Mouse (Mus musculus) heart, embryonic 12.5 days (tissue): ENCODE measurements at regions not wholly inside any gene's neighbourhood (a gene's known extent, or its start where the extent isn't known, plus 50 kb on each side); places are given as distances from the start of the nearest gene placed in this dataset.
"Not testable (repeated sequence)": the region's sequence is repeated elsewhere in the genome, so short reads cannot be mapped to it uniquely, and the experiment has no call there.

Experiments
- ATAC-seq: fragments of 200-750 bp; cut with Nextera tagmentation; 2 replicates; pipeline ENCODE4 v1.8.0; 2017; ENCODE audit warnings: moderate TSS enrichment, moderate library complexity; ENCODE audit not compliant: insufficient number of reproducible peaks, low FRiP score
- H3K27ac ChIP-seq: fragments of 300-500 bp; sonication (generic); 2 replicates; pipeline ENCODE4 v1.5.1; 2016; ENCODE audit warnings: mild to moderate bottlenecking, moderate library complexity; ENCODE audit not compliant: poor library complexity, severe bottlenecking
- H3K27me3 ChIP-seq: fragments of 300-500 bp; sonication (generic); replicated peaks from 2 replicates; pipeline ENCODE4 v1.6.1; 2016; ENCODE audit warnings: mild to moderate bottlenecking, moderate library complexity
- H3K36me3 ChIP-seq: fragments of 300-500 bp; sonication (generic); 2 replicates; pipeline ENCODE4 v1.6.1; 2016; ENCODE audit warnings: mild to moderate bottlenecking, moderate library complexity
- H3K4me1 ChIP-seq: fragments of 300-500 bp; sonication (generic); replicated peaks from 2 replicates; pipeline ENCODE4 v1.6.1; 2016; ENCODE audit warnings: mild to moderate bottlenecking
- H3K4me2 ChIP-seq: fragments of 300-500 bp; sonication (generic); 2 replicates; pipeline ENCODE4 v1.6.1; 2016; ENCODE audit warnings: mild to moderate bottlenecking, moderate library complexity
- H3K4me3 ChIP-seq: fragments of 300-500 bp; sonication (generic); 2 replicates; pipeline ENCODE4 v1.5.1; 2016; ENCODE audit warnings: mild to moderate bottlenecking
- H3K9ac ChIP-seq: fragments of 300-500 bp; sonication (generic); 2 replicates; pipeline ENCODE4 v1.6.1; 2016; ENCODE audit warnings: mild to moderate bottlenecking, moderate library complexity
- H3K9me3 ChIP-seq: fragments of 300-500 bp; sonication (generic); replicated peaks from 2 replicates; pipeline ENCODE4 v1.6.1; 2016; ENCODE audit warnings: mild to moderate bottlenecking, moderate library complexity
- WGBS: fragments of 180-500 bp; shearing (Covaris S2); methylation state at CpG from one replicate; pipeline ENCODE4 v1.1.7; 2016; 5-methylcytosine and 5-hydroxymethylcytosine counted together

DNA sequence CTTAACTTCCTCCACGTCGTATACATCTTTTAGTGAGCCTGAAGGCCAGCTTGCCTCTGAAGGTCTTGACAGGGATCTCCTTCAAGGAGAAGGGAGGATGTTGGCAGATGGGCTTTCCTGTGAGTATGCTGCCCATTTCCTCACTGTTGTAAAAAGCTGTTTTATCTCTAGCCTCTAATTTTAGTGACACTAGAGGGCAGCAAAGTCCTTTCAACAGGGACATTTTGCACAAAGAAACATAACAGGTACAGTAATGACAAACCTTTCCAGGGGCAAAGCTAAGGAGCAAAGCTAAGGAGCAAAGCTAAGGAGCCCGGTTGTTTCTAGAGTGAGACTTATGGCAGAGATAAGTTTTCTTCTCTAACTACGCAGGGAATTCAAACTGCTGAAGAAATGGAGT, 59.0 kb upstream of the Kbtbd8 start:
- no peak overlapping the region for H3K4me2 ChIP-seq
- H3K4me3 ChIP-seq: no peak overlapping the region
- no peak for ATAC-seq
- no peaks in the 10 kb centered on the region for H3K36me3 ChIP-seq
- no peaks in the 10 kb centered on the region for H3K27me3 ChIP-seq
- no peak overlapping the region for H3K27ac ChIP-seq
- WGBS: 34% methylated on average over 4 of the region's 4 CpGs
- H3K4me1 ChIP-seq: no peaks in the 10 kb centered on the region
- H3K9ac ChIP-seq: no peak overlapping the region
- no peaks in the 10 kb centered on the region for H3K9me3 ChIP-seq

DNA sequence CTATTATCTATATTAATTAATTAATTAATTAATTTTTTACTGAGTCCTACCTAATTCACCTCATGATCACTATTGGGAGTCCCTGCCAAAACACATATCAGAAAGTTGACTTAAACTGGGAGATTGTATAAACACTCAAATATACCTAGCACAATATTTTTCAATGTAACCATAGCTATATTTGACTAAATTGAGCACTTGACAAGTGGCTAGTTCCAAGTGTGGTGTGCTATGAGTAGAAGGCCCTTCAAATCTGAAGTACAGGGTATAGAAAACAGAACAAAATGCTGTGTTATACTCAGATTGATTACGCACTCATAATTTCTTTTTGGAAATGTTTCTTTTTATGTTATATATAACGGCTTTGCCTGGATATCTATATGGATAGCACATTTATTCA, 60.8 kb upstream of the Kbtbd8 start:
- Histone ChIP-seq H3K9me3 (no peaks in the 10 kb centered on the region), H3K4me3 (no peak overlapping the region), H3K27ac (no peak overlapping the region), H3K27me3 (no peaks in the 10 kb centered on the region), H3K36me3 (no peaks in the 10 kb centered on the region), H3K4me2 (no peak overlapping the region), H3K4me1 (no peaks in the 10 kb centered on the region), H3K9ac (no peak overlapping the region)
- ATAC-seq: no peak
- WGBS: 87% methylated on average over 2 of the region's 2 CpGs

DNA sequence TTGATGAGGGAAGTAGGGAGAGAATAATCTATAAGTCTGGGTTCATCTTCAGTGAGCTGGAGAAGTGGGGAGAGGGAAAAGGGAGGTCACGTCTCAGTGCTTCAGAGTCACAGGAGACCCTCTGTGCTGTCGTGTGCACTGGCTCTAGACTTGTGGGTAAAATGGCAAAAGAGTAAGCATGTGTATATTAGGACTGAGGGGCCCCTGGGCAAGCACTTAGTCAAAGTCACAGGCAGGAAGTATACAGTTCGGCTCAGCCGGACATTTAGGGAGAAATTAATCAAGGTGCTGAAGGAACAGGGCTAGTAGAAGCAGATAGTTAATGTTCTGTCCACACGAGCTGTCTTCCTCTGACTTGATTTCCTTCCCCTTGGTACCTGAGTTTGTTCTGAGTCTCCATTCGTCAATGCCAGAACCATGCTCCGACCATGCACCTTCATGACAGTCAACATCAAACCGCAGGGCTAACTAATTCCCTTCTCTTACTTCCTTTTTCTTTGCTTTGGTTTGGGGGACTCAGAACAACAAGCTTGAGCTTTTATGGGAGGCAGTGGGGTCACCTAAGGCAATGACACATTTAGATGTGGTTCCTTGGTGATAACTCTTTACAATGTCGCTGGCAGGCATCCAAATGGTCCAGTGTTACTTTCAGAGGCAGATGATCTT, 63.2 kb upstream of the Kbtbd8 start:
- Histone ChIP-seq H3K4me2 (no peak overlapping the region), H3K9ac (no peak overlapping the region), H3K9me3 (no peaks in the 10 kb centered on the region), H3K4me1 (no peaks in the 10 kb centered on the region), H3K4me3 (no peak overlapping the region), H3K27me3 (no peaks in the 10 kb centered on the region), H3K27ac (no peak overlapping the region), H3K36me3 (no peaks in the 10 kb centered on the region)
- WGBS: 61% methylated on average over 9 of the region's 9 CpGs
- no peak for ATAC-seq

DNA sequence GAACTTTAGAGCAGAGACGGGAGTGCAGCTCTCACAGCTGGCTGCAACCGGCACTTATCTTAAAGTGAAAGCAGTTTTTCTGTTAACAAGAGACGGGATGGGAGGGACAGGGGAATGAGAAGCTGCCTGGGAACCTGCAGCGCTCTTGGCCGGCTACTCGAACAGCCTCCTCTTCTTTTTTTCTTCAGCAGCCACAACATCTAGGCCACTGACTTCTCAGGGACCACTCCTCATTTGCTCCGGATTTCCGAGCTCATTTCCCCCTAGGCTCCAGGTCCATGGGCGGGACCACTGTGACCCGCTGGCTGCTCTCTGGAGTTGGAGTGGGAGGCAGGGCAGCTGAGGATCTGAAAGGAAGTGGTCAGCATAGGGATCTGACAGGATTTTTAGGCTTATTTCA, 75.7 kb upstream of the Kbtbd8 start:
- not testable (repeated sequence) for H3K27me3 ChIP-seq, H3K27ac ChIP-seq, H3K9ac ChIP-seq, H3K36me3 ChIP-seq, ATAC-seq, H3K9me3 ChIP-seq, H3K4me1 ChIP-seq
- 15% methylated on average over 7 of the region's 10 CpGs for WGBS
- Histone ChIP-seq H3K4me2 (peak overlapping the region; percentile 52), H3K4me3 (0 out of 2 replicates have a peak overlapping the region, but pooled peaks have one; percentile 22)

DNA sequence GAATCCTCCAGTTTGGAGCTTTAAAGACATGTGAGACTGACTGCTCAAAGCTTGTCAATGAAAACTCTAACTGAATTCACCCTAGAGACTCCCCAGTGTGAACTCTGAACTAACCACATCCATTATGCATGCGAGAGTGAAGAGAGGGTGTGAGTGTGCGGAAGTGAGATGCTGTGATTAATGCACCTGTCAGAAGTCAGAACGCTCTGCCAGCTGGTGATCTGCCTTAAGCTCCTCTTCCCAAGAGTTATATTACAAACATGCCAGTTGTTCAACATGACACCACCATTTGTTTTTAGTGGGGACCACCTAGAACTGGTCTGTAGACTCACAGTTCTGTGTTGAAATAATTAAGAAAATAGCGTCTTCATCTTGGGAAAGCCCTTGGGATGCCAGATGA, 92.8 kb upstream of the Kbtbd8 start:
- Histone ChIP-seq H3K36me3 (no peaks in the 10 kb centered on the region), H3K4me3 (no peak overlapping the region), H3K9ac (no peak overlapping the region), H3K9me3 (peaks cover 4% of the 10 kb centered on the region; the same call in 1 of the 2 replicates), H3K27me3 (no peaks in the 10 kb centered on the region), H3K4me2 (no peak overlapping the region), H3K4me1 (no peaks in the 10 kb centered on the region), H3K27ac (no peak overlapping the region)
- 45% methylated on average over 4 of the region's 4 CpGs for WGBS
- ATAC-seq: no peak

DNA sequence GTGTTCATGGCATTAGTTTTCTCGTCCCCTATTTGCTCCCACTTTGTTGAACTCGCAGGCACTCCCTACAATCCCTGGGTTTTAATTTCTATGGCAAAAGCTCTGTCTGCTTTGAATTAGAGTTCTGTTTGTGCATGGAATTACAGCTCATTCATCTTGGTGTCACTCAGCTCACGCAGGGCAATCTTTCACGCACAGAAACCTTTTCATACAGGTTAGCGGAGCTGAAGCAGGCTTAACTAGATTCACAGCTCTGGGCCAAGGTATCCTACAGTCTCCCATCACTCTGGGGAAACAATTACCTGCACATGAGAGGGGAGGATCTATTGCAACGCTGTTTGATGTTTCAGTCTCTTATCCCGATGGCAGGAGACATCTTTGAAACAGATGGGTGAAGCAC, 95.3 kb upstream of the Kbtbd8 start:
- H3K27ac ChIP-seq: no peak overlapping the region
- no peak overlapping the region for H3K4me3 ChIP-seq
- H3K4me1 ChIP-seq: no peaks in the 10 kb centered on the region
- no peaks in the 10 kb centered on the region for H3K36me3 ChIP-seq
- H3K9me3 ChIP-seq: peaks cover 4% of the 10 kb centered on the region; the same call in 1 of the 2 replicates
- no peak overlapping the region for H3K4me2 ChIP-seq
- no peaks in the 10 kb centered on the region for H3K27me3 ChIP-seq
- no peak overlapping the region for H3K9ac ChIP-seq
- no peak for ATAC-seq
- 70% methylated on average over 7 of the region's 7 CpGs for WGBS

DNA sequence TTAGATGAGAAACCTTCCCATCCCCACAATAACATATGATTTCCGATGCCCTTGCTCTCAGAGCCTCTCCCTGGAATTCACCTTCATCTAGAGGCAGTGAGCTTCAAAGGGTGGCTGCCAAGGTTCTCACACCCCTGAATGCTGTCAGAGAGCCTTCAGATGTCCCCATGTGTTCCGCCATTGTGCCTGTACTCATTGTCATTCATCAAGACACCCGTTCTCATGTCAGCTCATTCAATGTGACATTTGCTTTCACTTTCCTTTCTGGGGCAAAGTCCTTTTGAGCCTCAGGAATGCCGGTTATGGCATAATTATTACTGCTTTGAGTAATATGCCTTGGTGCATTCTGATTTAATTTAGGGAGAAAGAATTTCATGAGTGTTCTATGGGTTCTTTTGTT, 99.1 kb upstream of the Kbtbd8 start:
- Histone ChIP-seq H3K27ac (no peak overlapping the region), H3K27me3 (no peaks in the 10 kb centered on the region), H3K4me3 (no peak overlapping the region), H3K4me1 (no peaks in the 10 kb centered on the region), H3K9me3 (peaks cover 4% of the 10 kb centered on the region; the same call in 1 of the 2 replicates), H3K9ac (no peak overlapping the region), H3K36me3 (no peaks in the 10 kb centered on the region), H3K4me2 (no peak overlapping the region)
- 61% methylated on average over 4 of the region's 4 CpGs for WGBS
- no peak for ATAC-seq

DNA sequence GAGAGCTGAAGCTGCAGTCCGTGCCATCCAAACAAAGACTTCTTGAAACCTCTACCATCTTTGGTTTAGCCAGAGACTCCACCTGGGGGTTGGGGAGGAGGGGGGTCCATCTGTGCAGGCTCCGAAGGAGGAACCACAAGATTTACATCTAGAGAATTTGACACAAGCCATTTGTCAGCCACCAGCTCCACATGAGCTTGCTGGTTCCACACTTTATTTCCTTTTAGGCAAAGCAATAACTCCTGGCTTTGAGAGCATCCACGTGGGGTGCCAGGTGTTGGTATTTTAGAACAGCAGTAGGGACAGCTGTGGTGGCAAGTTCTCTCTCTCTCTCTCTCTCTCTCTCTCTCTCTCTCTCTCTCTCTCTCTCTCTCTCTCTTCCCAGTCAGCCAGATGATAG, 99.6 kb upstream of the Kbtbd8 start:
- ATAC-seq: no peak
- H3K4me2 ChIP-seq: no peak overlapping the region
- no peak overlapping the region for H3K27ac ChIP-seq
- no peaks in the 10 kb centered on the region for H3K4me1 ChIP-seq
- no peaks in the 10 kb centered on the region for H3K27me3 ChIP-seq
- WGBS: 59% methylated on average over 3 of the region's 3 CpGs
- peaks cover 4% of the 10 kb centered on the region; the same call in 1 of the 2 replicates for H3K9me3 ChIP-seq
- H3K4me3 ChIP-seq: no peak overlapping the region
- no peaks in the 10 kb centered on the region for H3K36me3 ChIP-seq
- H3K9ac ChIP-seq: no peak overlapping the region

DNA sequence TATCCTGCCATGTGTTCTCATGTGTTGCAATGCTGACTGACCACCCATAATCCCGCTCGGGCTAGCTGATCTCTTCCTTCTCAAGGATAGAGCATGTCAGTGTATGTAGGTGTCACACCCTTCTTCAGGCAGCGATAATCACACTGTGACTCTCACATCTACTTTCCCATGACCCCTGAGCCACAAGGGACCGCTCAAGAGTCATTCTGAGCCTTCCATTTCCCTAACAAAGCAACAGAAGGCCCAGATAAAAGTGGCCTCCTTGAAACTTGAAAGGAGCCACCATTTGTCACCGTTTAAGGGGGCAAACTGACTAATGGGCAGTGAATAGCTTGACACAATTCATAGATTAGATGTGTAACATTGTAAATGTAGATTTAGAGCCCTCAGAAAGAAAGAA, 103.9 kb upstream of the Kbtbd8 start:
- Histone ChIP-seq H3K27me3 (no peaks in the 10 kb centered on the region), H3K9me3 (no peaks in the 10 kb centered on the region), H3K27ac (no peak overlapping the region), H3K4me3 (no peak overlapping the region), H3K4me2 (no peak overlapping the region), H3K9ac (no peak overlapping the region), H3K4me1 (no peaks in the 10 kb centered on the region), H3K36me3 (no peaks in the 10 kb centered on the region)
- ATAC-seq: no peak
- 32% methylated on average over 5 of the region's 5 CpGs for WGBS

DNA sequence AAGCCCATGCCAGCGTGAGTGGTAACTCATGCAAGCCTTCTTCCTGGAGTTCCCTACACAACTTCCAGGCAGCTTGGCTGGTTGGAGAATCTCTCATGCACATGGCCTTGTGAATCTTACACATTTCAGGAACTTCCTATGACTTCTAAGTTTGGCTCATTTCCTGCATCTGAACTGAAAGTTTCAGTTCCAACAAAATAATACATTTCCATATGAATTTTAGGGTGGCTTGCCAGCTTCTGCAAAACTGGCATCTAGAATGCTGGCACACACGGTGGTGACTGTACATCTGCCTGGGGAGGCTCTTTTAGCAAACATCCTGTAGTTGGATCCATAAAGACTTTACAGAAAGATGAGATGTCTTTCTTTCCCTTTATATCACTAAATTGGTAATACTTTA, 110.6 kb upstream of the Kbtbd8 start:
- no peaks in the 10 kb centered on the region for H3K9me3 ChIP-seq
- no peak overlapping the region for H3K4me3 ChIP-seq
- no peak overlapping the region for H3K4me2 ChIP-seq
- H3K27ac ChIP-seq: no peak overlapping the region
- no peaks in the 10 kb centered on the region for H3K27me3 ChIP-seq
- WGBS: 72% methylated on average over 2 of the region's 2 CpGs
- no peak overlapping the region for H3K9ac ChIP-seq
- no peak for ATAC-seq
- H3K36me3 ChIP-seq: no peaks in the 10 kb centered on the region
- no peaks in the 10 kb centered on the region for H3K4me1 ChIP-seq

DNA sequence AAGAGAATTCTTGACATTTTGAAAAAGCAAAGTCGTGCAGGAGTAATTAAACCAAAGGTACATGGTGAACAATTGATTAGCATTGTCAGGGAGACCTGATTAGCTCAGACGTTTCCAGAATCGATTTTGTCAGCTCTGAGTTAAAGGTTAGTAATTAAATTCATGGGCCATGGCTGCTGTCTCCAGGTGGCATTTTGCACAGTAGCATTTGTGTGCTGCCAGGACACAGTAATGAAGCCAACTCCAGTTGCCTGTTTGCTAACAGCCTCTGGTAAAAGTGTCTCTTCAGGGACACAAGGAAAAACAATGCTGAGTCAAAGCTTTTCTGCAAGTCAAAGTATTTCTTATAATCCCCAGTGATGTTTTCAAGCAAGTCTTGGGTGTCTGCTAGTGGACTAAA, 113.3 kb upstream of the Kbtbd8 start:
- no peaks in the 10 kb centered on the region for H3K36me3 ChIP-seq
- WGBS: 60% methylated on average over 3 of the region's 3 CpGs
- no peaks in the 10 kb centered on the region for H3K27me3 ChIP-seq
- H3K4me2 ChIP-seq: no peak overlapping the region
- no peaks in the 10 kb centered on the region for H3K9me3 ChIP-seq
- no peak overlapping the region for H3K27ac ChIP-seq
- no peak overlapping the region for H3K4me3 ChIP-seq
- ATAC-seq: no peak
- no peak overlapping the region for H3K9ac ChIP-seq
- H3K4me1 ChIP-seq: no peaks in the 10 kb centered on the region

DNA sequence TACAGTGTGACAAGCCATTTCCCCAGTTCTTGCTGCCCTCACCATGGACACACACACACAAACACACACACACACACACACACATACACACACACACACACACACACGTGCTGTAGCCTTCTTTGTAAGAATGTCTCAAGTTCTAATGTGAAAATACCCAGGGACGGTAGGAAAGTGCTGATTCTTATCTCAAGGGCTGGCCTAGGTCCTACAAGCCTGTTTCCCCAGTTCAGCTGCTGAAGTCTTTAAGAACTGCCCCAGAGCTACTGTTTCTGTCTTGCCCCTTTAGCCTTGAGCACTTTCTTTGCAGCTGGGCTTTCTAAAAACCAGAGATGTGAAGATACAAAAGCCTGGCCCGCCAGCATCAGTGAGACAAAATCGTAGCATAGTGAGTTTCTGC, 117.5 kb upstream of the Kbtbd8 start:
- no peak for ATAC-seq
- no peak overlapping the region for H3K27ac ChIP-seq
- H3K27me3 ChIP-seq: no peaks in the 10 kb centered on the region
- 51% methylated on average over 4 of the region's 4 CpGs for whole genome bisulfite sequencing
- H3K4me3 ChIP-seq: no peak overlapping the region
- no peaks in the 10 kb centered on the region for H3K9me3 ChIP-seq
- no peaks in the 10 kb centered on the region for H3K4me1 ChIP-seq
- H3K4me2 ChIP-seq: no peak overlapping the region
- no peaks in the 10 kb centered on the region for H3K36me3 ChIP-seq
- H3K9ac ChIP-seq: no peak overlapping the region
